Mouse (Mus musculus): Measurements from ENCODE around the gene Plod3.

GRCm38 (mm10) chr5:137029643-137030415 lies 43.0 kb downstream of the Plod3 start:
- TF ChIP-seq CTCF (IDR thresholded peaks at IDR 0.05; ENCODE audit: borderline replicate concordance, insufficient read depth, low read length) (no peak), POLR2A (IDR thresholded peaks at IDR 0.05; ENCODE audit: low read depth, low read length) (no peak)

All from embryonic fibroblast, embryonic 13.5 days (primary cell).